Mouse (Mus musculus): ENCODE measurements at regions not wholly inside any gene's neighbourhood (a gene's known extent, or its start where the extent isn't known, plus 50 kb on each side); places are given as distances from the start of the nearest gene placed in this dataset.

- Histone ChIP-seq H3K4me1 (ENCODE audit: control insufficient read depth, insufficient read depth, low read length) (no peaks in the 10 kb centered on the region), H3K27ac (ENCODE audit: insufficient read depth, low read length) (no peak overlapping the region), H3K4me3 (ENCODE audit: insufficient read depth, low read length) (no peak overlapping the region)
- TF ChIP-seq CTCF (IDR thresholded peaks at IDR 0.05; ENCODE audit: borderline replicate concordance, insufficient read depth, low read length) (no peak), POLR2A (IDR thresholded peaks at IDR 0.05; ENCODE audit: low read depth, low read length) (no peak)
Measured at GRCm38 (mm10) chr7:69925261-69925660, 441.3 kb downstream of the Nr2f2 start.

DNA sequence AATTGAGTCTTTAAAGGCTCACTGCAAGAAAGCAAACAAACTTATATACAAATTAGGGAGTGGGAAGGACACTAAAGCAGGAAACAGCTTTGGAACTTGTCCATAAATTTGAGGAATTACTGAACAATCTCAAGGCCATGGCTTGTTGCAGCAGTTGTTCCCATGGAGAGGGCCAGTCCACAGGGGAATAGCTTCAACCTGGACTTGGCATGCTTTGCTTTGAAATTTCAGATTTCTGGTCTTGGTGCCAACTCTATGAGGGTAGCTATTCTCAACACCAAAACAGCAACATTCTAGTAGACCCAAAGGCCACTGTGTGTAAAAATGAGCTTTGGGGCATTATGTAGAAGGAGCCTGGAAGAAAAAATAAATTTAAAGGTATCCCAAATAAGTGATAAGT lies 442.0 kb downstream of the Nr2f2 start:
- H3K27ac ChIP-seq (ENCODE audit: insufficient read depth, low read length), result no peak overlapping the region
- H3K4me3 ChIP-seq (ENCODE audit: insufficient read depth, low read length), result no peak overlapping the region
- H3K4me1 ChIP-seq (ENCODE audit: control insufficient read depth, insufficient read depth, low read length), result no peaks in the 10 kb centered on the region
- TF ChIP-seq CTCF (IDR thresholded peaks at IDR 0.05; ENCODE audit: borderline replicate concordance, insufficient read depth, low read length), result no peak
- TF ChIP-seq POLR2A (IDR thresholded peaks at IDR 0.05; ENCODE audit: low read depth, low read length), result no peak

- Histone ChIP-seq H3K4me3 (ENCODE audit: insufficient read depth, low read length) (no peak overlapping the region), H3K4me1 (ENCODE audit: control insufficient read depth, insufficient read depth, low read length) (no peaks in the 10 kb centered on the region; the same call in 1 of the 2 replicates), H3K27ac (ENCODE audit: insufficient read depth, low read length) (no peak overlapping the region)
- no peak for TF ChIP-seq CTCF (IDR thresholded peaks at IDR 0.05; ENCODE audit: borderline replicate concordance, insufficient read depth, low read length)
- TF ChIP-seq POLR2A (IDR thresholded peaks at IDR 0.05; ENCODE audit: low read depth, low read length), result no peak
Measured at GRCm38 (mm10) chr7:69911760-69912159, 454.8 kb downstream of the Nr2f2 start.

DNA sequence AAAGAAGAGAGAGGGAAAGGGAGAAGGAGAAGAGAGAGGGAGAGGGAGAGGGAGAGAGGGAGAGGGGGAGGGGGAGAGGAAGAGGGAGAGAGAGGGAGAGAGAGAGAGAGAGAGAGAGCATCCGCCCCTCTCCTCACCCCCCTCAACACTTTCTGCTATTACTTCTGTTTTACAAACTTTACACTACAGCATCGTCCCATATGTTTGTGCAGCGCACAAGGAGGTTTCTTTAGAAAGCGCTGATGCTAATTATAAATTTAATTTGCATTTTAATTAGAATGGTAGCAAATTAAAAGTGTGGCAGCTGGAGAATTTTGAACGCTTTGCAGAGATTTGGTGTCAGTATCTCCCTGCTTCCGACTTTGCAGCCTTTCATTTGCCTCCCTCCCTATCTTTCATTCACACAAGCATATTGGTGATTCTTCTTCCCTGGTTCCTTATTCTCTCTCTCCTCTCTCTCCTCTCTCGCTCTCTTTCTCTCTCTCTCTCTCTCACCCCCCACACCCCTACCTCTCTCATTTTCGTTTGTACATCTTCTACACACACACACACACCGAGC lies 476.0 kb downstream of the Nr2f2 start:
- Histone ChIP-seq H3K4me1 (ENCODE audit: control insufficient read depth, insufficient read depth, low read length) (no peaks in the 10 kb centered on the region), H3K4me3 (ENCODE audit: insufficient read depth, low read length) (no peak overlapping the region), H3K27ac (ENCODE audit: insufficient read depth, low read length) (no peak overlapping the region)
- TF ChIP-seq CTCF (IDR thresholded peaks at IDR 0.05; ENCODE audit: borderline replicate concordance, insufficient read depth, low read length), result no peak
- TF ChIP-seq POLR2A (IDR thresholded peaks at IDR 0.05; ENCODE audit: low read depth, low read length), result no peak

DNA sequence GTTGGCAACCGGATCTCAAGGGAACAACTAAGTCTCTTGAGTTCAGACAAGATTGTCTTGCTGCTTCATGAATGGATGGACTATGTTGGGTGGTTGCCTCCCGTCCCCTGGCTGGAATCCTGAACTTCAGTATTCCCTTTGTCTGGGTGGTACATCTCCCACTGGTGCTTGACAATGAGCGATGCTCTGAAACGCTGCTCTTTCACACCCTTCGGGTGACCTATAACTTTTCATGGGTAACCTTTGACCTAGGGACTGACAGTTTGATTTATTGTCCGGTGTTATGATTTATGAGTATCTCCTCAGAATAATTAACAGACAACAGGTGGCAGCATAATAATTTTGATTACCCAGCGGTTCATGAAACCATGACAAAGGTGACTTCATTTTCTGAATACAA lies 478.3 kb downstream of the Nr2f2 start:
- TF ChIP-seq CTCF (IDR thresholded peaks at IDR 0.05; ENCODE audit: borderline replicate concordance, insufficient read depth, low read length) (no peak), POLR2A (IDR thresholded peaks at IDR 0.05; ENCODE audit: low read depth, low read length) (no peak)

DNA sequence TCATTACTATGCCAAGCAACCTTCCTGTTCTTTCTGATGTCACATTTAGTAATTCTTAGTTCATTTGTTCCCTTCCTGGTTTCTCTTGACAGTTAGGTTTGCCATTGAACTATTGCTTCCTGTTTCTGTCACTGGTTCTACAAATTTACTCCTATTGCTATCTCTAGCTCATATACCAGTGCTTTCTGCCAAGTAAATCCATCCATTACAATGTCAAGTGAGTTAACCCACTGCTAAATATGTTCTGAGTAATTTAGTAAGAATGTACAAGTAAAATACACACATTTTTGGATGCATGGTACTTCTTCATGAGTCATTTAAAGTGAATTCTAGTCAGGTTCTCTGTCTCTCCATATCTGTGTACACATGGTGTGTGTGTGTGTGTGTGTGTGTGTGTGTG lies 489.5 kb downstream of the Nr2f2 start:
- Histone ChIP-seq H3K4me1 (ENCODE audit: control insufficient read depth, insufficient read depth, low read length) (0 out of 2 replicates have a peak, but pooled peaks cover 2% of the 10 kb centered on the region), H3K27ac (ENCODE audit: insufficient read depth, low read length) (peak overlapping the region; percentile 52), H3K4me3 (ENCODE audit: insufficient read depth, low read length) (no peak overlapping the region)
- TF ChIP-seq CTCF (IDR thresholded peaks at IDR 0.05; ENCODE audit: borderline replicate concordance, insufficient read depth, low read length), result no peak
- no peak for TF ChIP-seq POLR2A (IDR thresholded peaks at IDR 0.05; ENCODE audit: low read depth, low read length)

More for the DNA sequence above, 478.3 kb downstream of the Nr2f2 start:
- H3K27ac ChIP-seq (ENCODE audit: insufficient read depth, low read length), result no peak overlapping the region
- no peak overlapping the region for H3K4me3 ChIP-seq (ENCODE audit: insufficient read depth, low read length)
- H3K4me1 ChIP-seq (ENCODE audit: control insufficient read depth, insufficient read depth, low read length), result no peaks in the 10 kb centered on the region

DNA sequence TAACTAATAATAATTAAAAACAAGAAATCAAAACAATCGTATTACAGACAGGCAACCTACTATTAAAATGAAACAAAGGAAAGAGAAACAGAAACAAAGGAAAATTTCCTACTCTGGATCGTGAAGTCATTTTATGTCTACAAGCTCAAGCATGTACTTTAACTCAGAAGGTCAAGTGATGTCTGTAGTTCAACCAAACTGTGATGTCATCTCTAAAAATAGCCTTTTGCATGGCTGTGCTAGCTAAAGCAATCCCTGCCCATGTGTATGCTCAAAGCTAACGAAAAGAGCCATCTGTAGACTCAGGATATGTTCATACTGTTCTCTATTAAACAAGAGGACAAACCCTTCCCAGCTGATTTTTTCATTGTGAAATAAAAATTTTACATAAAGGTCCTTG lies 500.7 kb downstream of the Nr2f2 start:
- Histone ChIP-seq H3K27ac (ENCODE audit: insufficient read depth, low read length) (no peak overlapping the region), H3K4me1 (ENCODE audit: control insufficient read depth, insufficient read depth, low read length) (no peaks in the 10 kb centered on the region), H3K4me3 (ENCODE audit: insufficient read depth, low read length) (no peak overlapping the region)
- TF ChIP-seq POLR2A (IDR thresholded peaks at IDR 0.05; ENCODE audit: low read depth, low read length), result no peak

GRCm38 (mm10) chr7:69844631-69845324 lies 521.8 kb downstream of the Nr2f2 start:
- Histone ChIP-seq H3K27ac (ENCODE audit: insufficient read depth, low read length) (no peak overlapping the region), H3K4me3 (ENCODE audit: insufficient read depth, low read length) (no peak overlapping the region), H3K4me1 (ENCODE audit: control insufficient read depth, insufficient read depth, low read length) (no peaks in the 10 kb centered on the region)
- TF ChIP-seq CTCF (IDR thresholded peaks at IDR 0.05; ENCODE audit: borderline replicate concordance, insufficient read depth, low read length), result no peak
- TF ChIP-seq POLR2A (IDR thresholded peaks at IDR 0.05; ENCODE audit: low read depth, low read length), result no peak

- TF ChIP-seq POLR2A (IDR thresholded peaks at IDR 0.05; ENCODE audit: low read depth, low read length), result no peak
- H3K27ac ChIP-seq (ENCODE audit: insufficient read depth, low read length), result no peak overlapping the region
- no peak overlapping the region for H3K4me3 ChIP-seq (ENCODE audit: insufficient read depth, low read length)
- no peaks in the 10 kb centered on the region for H3K4me1 ChIP-seq (ENCODE audit: control insufficient read depth, insufficient read depth, low read length)
Measured at GRCm38 (mm10) chr7:69837379-69837778, 529.2 kb downstream of the Nr2f2 start.

GRCm38 (mm10) chr7:69827251-69827650 lies 539.3 kb downstream of the Nr2f2 start:
- TF ChIP-seq CTCF (IDR thresholded peaks at IDR 0.05; ENCODE audit: borderline replicate concordance, insufficient read depth, low read length) (no peak), POLR2A (IDR thresholded peaks at IDR 0.05; ENCODE audit: low read depth, low read length) (no peak)
- Histone ChIP-seq H3K4me3 (ENCODE audit: insufficient read depth, low read length) (no peak overlapping the region), H3K4me1 (ENCODE audit: control insufficient read depth, insufficient read depth, low read length) (no peaks in the 10 kb centered on the region), H3K27ac (ENCODE audit: insufficient read depth, low read length) (no peak overlapping the region)

All from embryonic fibroblast, embryonic 13.5 days (primary cell).